Mouse (Mus musculus) liver, embryonic 12.5 days (tissue): ENCODE results near the gene Gm20716. TPM values are rescaled to one million over a fixed set of nuclear protein-coding genes. Genes with fewer than 3 reads are reported as not detected.
A peak's percentile ranks its signal among the peaks of the same experiment; 100 is the strongest.

ENCODE experiments used
- ATAC-seq: fragments of 200-750 bp; cut with Nextera tagmentation; 2 replicates; pipeline ENCODE4 v1.8.0; 2017; ENCODE audit warnings: moderate number of reproducible peaks, mild to moderate bottlenecking, moderate library complexity
- H3K27ac ChIP-seq: fragments of 300-500 bp; sonication (generic); 2 replicates; pipeline ENCODE4 v1.5.1; 2016; ENCODE audit warnings: mild to moderate bottlenecking
- H3K27me3 ChIP-seq: fragments of 300-500 bp; sonication (generic); replicated peaks from 2 replicates; pipeline ENCODE4 v1.6.1; 2016; ENCODE audit warnings: mild to moderate bottlenecking, moderate library complexity
- H3K36me3 ChIP-seq: fragments of 300-500 bp; sonication (generic); 2 replicates; pipeline ENCODE4 v1.6.1; 2016; ENCODE audit warnings: mild to moderate bottlenecking, moderate library complexity
- H3K4me1 ChIP-seq: fragments of 300-500 bp; sonication (generic); 2 replicates; pipeline ENCODE4 v1.6.1; 2016
- H3K4me2 ChIP-seq: fragments of 300-500 bp; sonication (generic); 2 replicates; pipeline ENCODE4 v1.6.1; 2016; ENCODE audit warnings: mild to moderate bottlenecking, moderate library complexity
- H3K4me3 ChIP-seq: fragments of 300-500 bp; sonication (generic); 2 replicates; pipeline ENCODE4 v1.5.1; 2016; ENCODE audit warnings: mild to moderate bottlenecking, moderate library complexity
- H3K9ac ChIP-seq: fragments of 300-500 bp; sonication (generic); 2 replicates; pipeline ENCODE4 v1.6.1; 2016; ENCODE audit warnings: mild to moderate bottlenecking, moderate library complexity
- H3K9me3 ChIP-seq: fragments of 300-500 bp; sonication (generic); replicated peaks from 2 replicates; pipeline ENCODE4 v1.6.1; 2016; ENCODE audit warnings: mild to moderate bottlenecking, moderate library complexity
- WGBS: fragments of 180-500 bp; shearing (Covaris S2); methylation state at CpG from one replicate; pipeline ENCODE4 v1.1.7; 2016; ENCODE audit not compliant: insufficient replicate concordance; 5-methylcytosine and 5-hydroxymethylcytosine counted together
- polyA plus RNA-seq: library from polyadenylated mRNA; unstranded; fragments of >200 nt; fragmentation: Nextera tagmentation; extraction: Ambion mirVana; gene quantifications from 2 replicates; pipeline ENCODE4 v1.2.1, GENCODE M21; 2016

Gm20716 gene
- polyA plus RNA-seq, 1 experiment from 2014 or later, result 7.3 TPM

GRCm38 (mm10) chr2:168213788-168214397 lies 16.3 kb downstream of the Gm20716 start:
- Histone ChIP-seq H3K27ac (no peak overlapping the region), H3K9ac (no peak overlapping the region), H3K4me2 (no peak overlapping the region), H3K27me3 (no peaks in the 10 kb centered on the region), H3K9me3 (no peaks in the 10 kb centered on the region), H3K36me3 (peaks cover 95% of the 10 kb centered on the region), H3K4me3 (no peak overlapping the region), H3K4me1 (no peaks in the 10 kb centered on the region)
- ATAC-seq, result no peak
- WGBS, result 63% methylated on average over 5 of the region's 5 CpGs

GRCm38 (mm10) chr2:168207883-168208282 lies 22.3 kb downstream of the Gm20716 start:
- Histone ChIP-seq H3K4me1 (peaks cover 38% of the 10 kb centered on the region), H3K4me3 (no peak overlapping the region), H3K9ac (peak overlapping the region; percentile 99; the same call in 1 of the 2 replicates), H3K27ac (peak overlapping the region; percentile 98), H3K27me3 (no peaks in the 10 kb centered on the region), H3K9me3 (no peaks in the 10 kb centered on the region), H3K4me2 (peak overlapping the region; percentile 83), H3K36me3 (peaks cover 68% of the 10 kb centered on the region)
- WGBS, result 76% methylated on average over 3 of the region's 3 CpGs
- ATAC-seq, result no peak

GRCm38 (mm10) chr2:168206725-168207644 lies 23.2 kb downstream of the Gm20716 start, which contains the start of gene Adnp:
Gene Adnp, minus strand, starts transcription at chr2:168207112.
- peak within 1 kb of the TSS; percentile 98 for H3K4me3 ChIP-seq
- H3K4me1 ChIP-seq, result peaks cover 47% of the 10 kb centered on the region
- H3K36me3 ChIP-seq, result peaks cover 67% of the 10 kb centered on the region
- under 1% methylated on average over 72 of the region's 89 CpGs for WGBS
- H3K9me3 ChIP-seq, result no peaks in the 10 kb centered on the region
- H3K4me2 ChIP-seq, result peak within 1 kb of the TSS; percentile 83
- peak within 1 kb of the TSS; percentile 99 for H3K9ac ChIP-seq
- H3K27ac ChIP-seq, result peak within 1 kb of the TSS; percentile 98
- peak; percentile 89 for ATAC-seq
- H3K27me3 ChIP-seq, result no peaks in the 10 kb centered on the region

GRCm38 (mm10) chr2:168205681-168206631 lies 24.2 kb downstream of the Gm20716 start:
- Histone ChIP-seq H3K4me1 (peaks cover 54% of the 10 kb centered on the region), H3K4me3 (peak overlapping the region; percentile 98), H3K9ac (peak overlapping the region; percentile 99), H3K36me3 (peaks cover 64% of the 10 kb centered on the region), H3K9me3 (no peaks in the 10 kb centered on the region), H3K27me3 (no peaks in the 10 kb centered on the region), H3K4me2 (peak overlapping the region; percentile 83), H3K27ac (peak overlapping the region; percentile 98)
- peak; percentile 9; the same call in 1 of the 2 replicates for ATAC-seq
- under 1% methylated on average over 47 of the region's 49 CpGs for WGBS

GRCm38 (mm10) chr2:168205265-168205664 lies 24.9 kb downstream of the Gm20716 start:
- Histone ChIP-seq H3K27ac (peak overlapping the region; percentile 98), H3K9ac (peak overlapping the region; percentile 99), H3K36me3 (peaks cover 64% of the 10 kb centered on the region), H3K27me3 (no peaks in the 10 kb centered on the region), H3K4me2 (peak overlapping the region; percentile 83), H3K4me1 (peaks cover 61% of the 10 kb centered on the region), H3K9me3 (no peaks in the 10 kb centered on the region), H3K4me3 (peak overlapping the region; percentile 98)
- peak; percentile 64 for ATAC-seq
- WGBS, result 8% methylated on average over 6 of the region's 6 CpGs

GRCm38 (mm10) chr2:168204476-168204999 lies 25.6 kb downstream of the Gm20716 start:
- Histone ChIP-seq H3K27me3 (no peaks in the 10 kb centered on the region), H3K4me1 (peaks cover 67% of the 10 kb centered on the region), H3K27ac (no peak overlapping the region), H3K4me3 (peak overlapping the region; percentile 98), H3K9me3 (no peaks in the 10 kb centered on the region), H3K9ac (peak overlapping the region; percentile 99; the same call in 1 of the 2 replicates), H3K36me3 (peaks cover 61% of the 10 kb centered on the region), H3K4me2 (peak overlapping the region; percentile 83)
- 87% methylated on average over 8 of the region's 8 CpGs for WGBS
- ATAC-seq, result no peak

- Histone ChIP-seq H3K36me3 (peaks cover 86% of the 10 kb centered on the region), H3K27me3 (no peaks in the 10 kb centered on the region), H3K4me1 (peaks cover 74% of the 10 kb centered on the region), H3K9ac (no peak overlapping the region), H3K27ac (0 out of 2 replicates have a peak overlapping the region, but pooled peaks have one; percentile 11), H3K9me3 (no peaks in the 10 kb centered on the region), H3K4me2 (no peak overlapping the region; the same call in 1 of the 2 replicates), H3K4me3 (no peak overlapping the region)
- ATAC-seq, result no peak
- WGBS, result 60% methylated on average over 4 of the region's 5 CpGs
Observed at GRCm38 (mm10) chr2:168200014-168200691, 30.0 kb downstream of the Gm20716 start.

- H3K4me1 ChIP-seq, result peaks cover 74% of the 10 kb centered on the region
- no peaks in the 10 kb centered on the region for H3K9me3 ChIP-seq
- 86% methylated on average over 4 of the region's 4 CpGs for WGBS
- H3K27ac ChIP-seq, result no peak overlapping the region
- no peak overlapping the region for H3K4me2 ChIP-seq
- H3K36me3 ChIP-seq, result peaks cover 86% of the 10 kb centered on the region
- ATAC-seq, result no peak
- no peaks in the 10 kb centered on the region for H3K27me3 ChIP-seq
- H3K9ac ChIP-seq, result no peak overlapping the region
- no peak overlapping the region for H3K4me3 ChIP-seq
Observed at GRCm38 (mm10) chr2:168199476-168199875, 30.7 kb downstream of the Gm20716 start.

- Histone ChIP-seq H3K36me3 (peaks cover 86% of the 10 kb centered on the region), H3K9ac (no peak overlapping the region), H3K27ac (no peak overlapping the region), H3K4me2 (no peak overlapping the region), H3K9me3 (no peaks in the 10 kb centered on the region), H3K4me1 (peaks cover 77% of the 10 kb centered on the region), H3K27me3 (no peaks in the 10 kb centered on the region), H3K4me3 (no peak overlapping the region)
- ATAC-seq, result no peak
- 92% methylated on average over 1 of the region's 1 CpGs for WGBS
Observed at GRCm38 (mm10) chr2:168198421-168198820, 31.7 kb downstream of the Gm20716 start.

- no peak; the same call in 1 of the 2 replicates for ATAC-seq
- Histone ChIP-seq H3K27ac (no peak overlapping the region), H3K27me3 (no peaks in the 10 kb centered on the region), H3K9ac (peak overlapping the region; percentile 31; the same call in 1 of the 2 replicates), H3K36me3 (peaks cover 92% of the 10 kb centered on the region), H3K4me1 (peaks cover 85% of the 10 kb centered on the region), H3K9me3 (no peaks in the 10 kb centered on the region), H3K4me2 (no peak overlapping the region), H3K4me3 (no peak overlapping the region)
- WGBS, result 79% methylated on average over 2 of the region's 2 CpGs
Observed at GRCm38 (mm10) chr2:168195721-168196120, 34.4 kb downstream of the Gm20716 start.
